Mouse (Mus musculus): Measurements from ENCODE around the gene Bnipl.

DNA sequence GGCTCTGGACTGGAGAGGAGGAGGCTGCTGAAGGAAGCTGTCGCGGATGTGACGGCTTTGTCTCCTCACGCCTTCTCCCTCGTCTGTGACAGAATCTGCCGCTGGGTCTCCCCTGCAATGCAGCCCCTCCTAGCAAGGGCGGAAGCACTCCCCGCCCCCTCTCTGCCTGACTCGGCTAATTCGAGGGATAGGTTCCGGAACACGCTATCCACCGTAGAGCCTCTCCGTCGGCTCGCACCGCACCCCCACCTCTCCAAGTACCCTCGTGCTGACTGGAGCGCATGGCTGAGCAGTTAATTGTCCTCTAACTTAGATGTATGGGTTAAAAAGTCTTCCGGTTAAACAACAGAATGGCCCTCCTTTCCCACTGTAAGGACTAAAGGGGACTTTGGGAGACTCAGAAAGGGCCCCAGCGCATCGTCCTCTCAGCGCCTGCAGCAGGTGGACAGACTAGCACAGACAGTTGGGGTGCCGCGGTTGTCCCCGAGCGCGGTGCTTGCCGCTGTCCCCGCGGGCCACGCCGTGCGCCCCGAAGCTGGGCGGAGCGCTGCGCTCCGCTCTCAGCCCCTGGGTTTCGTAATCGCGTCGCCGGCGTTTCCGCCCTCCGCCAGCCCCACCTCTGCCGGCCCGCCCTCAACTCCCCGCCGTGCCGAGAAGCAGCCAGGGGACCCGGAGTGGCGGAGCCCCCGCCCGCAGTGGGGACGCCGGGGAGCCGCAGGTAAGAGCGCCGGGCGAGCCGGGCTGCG is 22.7 kb downstream of the Bnipl start, which contains the start of gene Cdc42se1:
- TF ChIP-seq CTCF (conservative IDR thresholded peaks at IDR 0.05; ENCODE audit: low read length) (no peak), NANOG (IDR thresholded peaks at IDR 0.05; ENCODE audit: borderline replicate concordance, low read length) (no peak)
